Mouse (Mus musculus) brain, embryonic 14.5 days (tissue): ENCODE data around the gene Nt5c2.

Experiments
- CTCF ChIP-seq: fragments of 200-500 bp; IDR thresholded peaks from 2 replicates; pipeline ENCODE4 v1.5.1; 2012; ENCODE audit warnings: inconsistent platforms, mild to moderate bottlenecking, moderate library complexity, borderline replicate concordance; ENCODE audit not compliant: insufficient read depth, insufficient read length; ENCODE audit errors: extremely low read depth
- POLR2A ChIP-seq: fragments of 200-500 bp; IDR thresholded peaks from 2 replicates; pipeline ENCODE4 v1.6.1; 2012; ENCODE audit warnings: mild to moderate bottlenecking, inconsistent platforms, borderline replicate concordance; ENCODE audit not compliant: poor library complexity, insufficient read depth, insufficient read length, severe bottlenecking; ENCODE audit errors: extremely low read depth

- no peak for TF ChIP-seq CTCF
- no peak for TF ChIP-seq POLR2A
These were observed 82.3 kb downstream of the Nt5c2 start for GRCm38 (mm10) chr19:46932608-46933007.
